ENCODE assay signal across 25 mouse cellular contexts in genomic region chr9:51960331-51960730, GRCm38 (mm10).
"Had no signal": no experiment of that assay in that cellular context is flagged by ENCODE, and none has a peak within 500 bp of the region (broad histone marks: within the 10 kb centered on the region; RNA-seq: fewer than 3 reads in every experiment).

No protein-coding gene starts in this region.

- H3K9me3 ChIP-seq: heart, embryonic 13.5 days; heart, embryonic 15.5 days; hindbrain, embryonic 13.5 days; hindbrain, embryonic 15.5 days; kidney, embryonic 15.5 days; limb, embryonic 13.5 days had no signal

- ATAC-seq: forebrain, postnatal 0 days; hindbrain, postnatal 0 days; intestine, embryonic 16.5 days had no signal

- DNase-seq: forebrain, postnatal 0 days; gastrocnemius, postnatal 14 days; gastrocnemius, postnatal 36 days; heart, adult 11 months; heart, adult 2 months; heart, postnatal 14 days; heart, postnatal 36 days; kidney, adult 11 months; kidney, adult 2 months; kidney, adult 9 months; kidney, postnatal 14 days; kidney, postnatal 36 days; layer of hippocampus, adult 9-11 months; layer of hippocampus, postnatal 36 days; left cerebral cortex, postnatal 4 days had no signal

- H3K4me3 ChIP-seq: hindbrain, embryonic 13.5 days; hindbrain, embryonic 15.5 days; kidney, embryonic 15.5 days had no signal

- H3K27me3 ChIP-seq: heart, embryonic 13.5 days; heart, embryonic 15.5 days; hindbrain, embryonic 15.5 days; kidney, embryonic 15.5 days; limb, embryonic 13.5 days had no signal

- H3K27ac ChIP-seq: heart, adult 2 months; hindbrain, embryonic 13.5 days; hindbrain, embryonic 15.5 days; hindbrain, postnatal 0 days; kidney, embryonic 15.5 days; kidney, postnatal 0 days; limb, embryonic 13.5 days had no signal

- H3K4me2 ChIP-seq: heart, embryonic 11.5 days; hindbrain, embryonic 13.5 days; kidney, embryonic 15.5 days had no signal

- H3K9ac ChIP-seq: heart, embryonic 15.5 days; hindbrain, embryonic 13.5 days; hindbrain, embryonic 15.5 days; kidney, embryonic 15.5 days; limb, embryonic 13.5 days had no signal
